Mouse (Mus musculus): ENCODE measurements at regions not wholly inside any gene's neighbourhood (a gene's known extent, or its start where the extent isn't known, plus 50 kb on each side); places are given as distances from the start of the nearest gene placed in this dataset.
A peak's percentile ranks its signal among the peaks of the same experiment; 100 is the strongest.

- DNase-seq (ENCODE audit: extremely low spot score, low read depth, low spot score) = no peak
These were observed 625.5 kb downstream of the Kcnj2 start for GRCm38 (mm10) chr11:111691512-111691911.

- DNase-seq (ENCODE audit: extremely low spot score, low read depth, low spot score) = no peak
These were observed 630.7 kb downstream of the Kcnj2 start for GRCm38 (mm10) chr11:111696668-111697067.

- no peak for DNase-seq (ENCODE audit: extremely low spot score, low read depth, low spot score)
These were observed 633.9 kb downstream of the Kcnj2 start for GRCm38 (mm10) chr11:111699862-111700261.

GRCm38 (mm10) chr11:111706882-111707281 is 640.9 kb downstream of the Kcnj2 start:
- DNase-seq (ENCODE audit: extremely low spot score, low read depth, low spot score) = no peak

- peak; percentile 54 for DNase-seq (ENCODE audit: extremely low spot score, low read depth, low spot score)
These were observed 649.4 kb downstream of the Kcnj2 start for GRCm38 (mm10) chr11:111715401-111715800.

- DNase-seq (ENCODE audit: extremely low spot score, low read depth, low spot score) = no peak
These were observed 656.3 kb downstream of the Kcnj2 start for GRCm38 (mm10) chr11:111722276-111722675.

- DNase-seq (ENCODE audit: extremely low spot score, low read depth, low spot score) = no peak
These were observed 662.2 kb downstream of the Kcnj2 start for GRCm38 (mm10) chr11:111728148-111728547.

GRCm38 (mm10) chr11:111732096-111732495 is 666.1 kb downstream of the Kcnj2 start:
- no peak for DNase-seq (ENCODE audit: extremely low spot score, low read depth, low spot score)

GRCm38 (mm10) chr11:111735446-111735845 is 669.5 kb downstream of the Kcnj2 start:
- no peak for DNase-seq (ENCODE audit: extremely low spot score, low read depth, low spot score)

GRCm38 (mm10) chr11:111735961-111736360 is 670.0 kb downstream of the Kcnj2 start:
- DNase-seq (ENCODE audit: extremely low spot score, low read depth, low spot score) = no peak

GRCm38 (mm10) chr11:111743356-111743755 is 677.4 kb downstream of the Kcnj2 start:
- DNase-seq (ENCODE audit: extremely low spot score, low read depth, low spot score) = no peak

GRCm38 (mm10) chr11:111747262-111747946 is 681.4 kb downstream of the Kcnj2 start:
- DNase-seq (ENCODE audit: extremely low spot score, low read depth, low spot score) = no peak

GRCm38 (mm10) chr11:111747947-111748322 is 682.0 kb downstream of the Kcnj2 start:
- DNase-seq (ENCODE audit: extremely low spot score, low read depth, low spot score) = no peak

GRCm38 (mm10) chr11:111748496-111748895 is 682.5 kb downstream of the Kcnj2 start:
- no peak for DNase-seq (ENCODE audit: extremely low spot score, low read depth, low spot score)

GRCm38 (mm10) chr11:111754735-111755134 is 688.8 kb downstream of the Kcnj2 start:
- DNase-seq (ENCODE audit: extremely low spot score, low read depth, low spot score) = no peak

- DNase-seq (ENCODE audit: extremely low spot score, low read depth, low spot score) = no peak
These were observed 697.1 kb downstream of the Kcnj2 start for GRCm38 (mm10) chr11:111763081-111763480.

GRCm38 (mm10) chr11:111766371-111767011 is 700.5 kb downstream of the Kcnj2 start:
- no peak for DNase-seq (ENCODE audit: extremely low spot score, low read depth, low spot score)

- no peak for DNase-seq (ENCODE audit: extremely low spot score, low read depth, low spot score)
These were observed 701.0 kb downstream of the Kcnj2 start for GRCm38 (mm10) chr11:111767012-111767392.

GRCm38 (mm10) chr11:111774108-111774679 is 708.2 kb downstream of the Kcnj2 start:
- no peak for DNase-seq (ENCODE audit: extremely low spot score, low read depth, low spot score)

GRCm38 (mm10) chr11:111781321-111781720 is 715.4 kb downstream of the Kcnj2 start:
- DNase-seq (ENCODE audit: extremely low spot score, low read depth, low spot score) = no peak

- DNase-seq (ENCODE audit: extremely low spot score, low read depth, low spot score) = no peak
These were observed 725.4 kb downstream of the Kcnj2 start for GRCm38 (mm10) chr11:111791267-111791926.

GRCm38 (mm10) chr11:111801033-111801432 is 735.1 kb downstream of the Kcnj2 start:
- DNase-seq (ENCODE audit: extremely low spot score, low read depth, low spot score) = no peak

Measured in hindlimb bud, embryonic 11.5 days (tissue).